Mouse (Mus musculus) lung, embryonic 14.5 days (tissue): ENCODE data around the gene Siae. TPM values are rescaled to one million over a fixed set of nuclear protein-coding genes. Genes with fewer than 3 reads are reported as not detected.

Experiments used
- ATAC-seq: fragments of 200-750 bp; cut with Nextera tagmentation; 2 replicates; pipeline ENCODE4 v1.8.0; 2017; ENCODE audit warnings: mild to moderate bottlenecking, moderate TSS enrichment, moderate library complexity; ENCODE audit not compliant: insufficient read depth
- DNase-seq: peaks from one replicate; pipeline ENCODE4 v3.0.0-alpha.2; 2015
- H3K27ac ChIP-seq: fragments of 300-500 bp; sonication (generic); 2 replicates; pipeline ENCODE4 v1.5.1; 2014; ENCODE audit warnings: low read depth, mild to moderate bottlenecking, moderate library complexity
- H3K27me3 ChIP-seq: fragments of 300-500 bp; sonication (generic); 2 replicates; pipeline ENCODE4 v1.6.1; 2014; ENCODE audit warnings: low read length, control low read depth; ENCODE audit not compliant: insufficient read depth
- H3K36me3 ChIP-seq: fragments of 300-500 bp; sonication (generic); 2 replicates; pipeline ENCODE4 v1.6.1; 2014; ENCODE audit warnings: control low read depth; ENCODE audit not compliant: insufficient read depth
- H3K4me1 ChIP-seq: fragments of 300-500 bp; sonication (generic); 2 replicates; pipeline ENCODE4 v1.6.1; 2014; ENCODE audit warnings: antibody characterized with exemption, control low read depth; ENCODE audit not compliant: insufficient read depth
- H3K4me2 ChIP-seq: fragments of 300-500 bp; sonication (generic); 2 replicates; pipeline ENCODE4 v1.6.1; 2014; ENCODE audit warnings: mild to moderate bottlenecking
- H3K4me3 ChIP-seq: fragments of 300-500 bp; sonication (generic); 2 replicates; pipeline ENCODE4 v1.5.1; 2014; ENCODE audit warnings: low read depth, low read length
- H3K9ac ChIP-seq: fragments of 300-500 bp; sonication (generic); 2 replicates; pipeline ENCODE4 v1.6.1; 2014
- H3K9me3 ChIP-seq: fragments of 300-500 bp; sonication (generic); 2 replicates; pipeline ENCODE4 v1.6.1; 2016; ENCODE audit warnings: low read depth, low read length, control low read depth
- CTCF ChIP-seq: IDR thresholded peaks from 2 replicates; pipeline ENCODE4 v1.5.1; 2016; ENCODE audit warnings: antibody characterized with exemption, low read depth
- WGBS: fragments of 180-500 bp; shearing (Covaris S2); extraction: QIAGEN DNeasy Blood & Tissue Kit; methylation state at CpG from one replicate; pipeline ENCODE4 v1.1.7; 2014; 5-methylcytosine and 5-hydroxymethylcytosine counted together
- polyA plus RNA-seq: library from polyadenylated mRNA; unstranded; fragments of >200 nt; fragmentation: Nextera tagmentation; extraction: Ambion mirVana; gene quantifications from 2 replicates; pipeline ENCODE4 v1.2.1, GENCODE M21; 2014

Gene Siae
- polyA plus RNA-seq, 1 experiment from 2014 or later = 12.2 TPM

DNA sequence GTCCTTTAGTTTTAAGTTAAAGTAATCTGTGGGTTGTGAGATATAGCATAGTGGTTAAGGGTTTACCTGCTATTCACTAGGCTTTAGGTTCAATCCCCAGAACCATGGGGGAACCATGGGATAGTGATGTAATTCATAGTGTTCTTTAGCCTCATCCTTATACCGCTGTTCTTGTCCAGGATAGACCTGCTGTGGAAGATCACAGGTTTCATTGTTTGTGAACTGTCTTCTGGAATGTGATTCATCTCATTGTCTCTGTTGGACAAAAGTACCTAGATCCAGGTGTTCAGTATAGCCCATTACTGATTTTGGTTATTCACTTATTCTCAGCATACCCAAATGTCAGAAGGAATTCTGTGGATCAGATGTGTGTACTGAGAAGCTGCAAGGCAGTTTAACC, 71.8 kb downstream of the Siae start:
- H3K4me2 ChIP-seq = no peak overlapping the region
- 96% methylated on average over 1 of the region's 1 CpGs for WGBS

GRCm38 (mm10) chr9:37628581-37628980, 73.1 kb downstream of the Siae start:
- Histone ChIP-seq H3K9ac (no peak overlapping the region), H3K36me3 (no peaks in the 10 kb centered on the region), H3K9me3 (no peaks in the 10 kb centered on the region), H3K27me3 (no peaks in the 10 kb centered on the region), H3K27ac (no peak overlapping the region), H3K4me2 (no peak overlapping the region), H3K4me3 (no peak overlapping the region), H3K4me1 (no peaks in the 10 kb centered on the region)
- ATAC-seq = no peak
- WGBS = 75% methylated on average over 4 of the region's 4 CpGs
- no peak for DNase-seq
- no peak for TF ChIP-seq CTCF

More for the DNA sequence above, 71.8 kb downstream of the Siae start:
- Histone ChIP-seq H3K4me3 (no peak overlapping the region), H3K4me1 (no peaks in the 10 kb centered on the region), H3K9me3 (no peaks in the 10 kb centered on the region), H3K27me3 (no peaks in the 10 kb centered on the region), H3K9ac (no peak overlapping the region), H3K27ac (no peak overlapping the region), H3K36me3 (no peaks in the 10 kb centered on the region)
- TF ChIP-seq CTCF = no peak
- ATAC-seq (no peak), DNase-seq (no peak)

GRCm38 (mm10) chr9:37629941-37630340, 74.4 kb downstream of the Siae start:
- H3K4me2 ChIP-seq = no peak overlapping the region
- no peaks in the 10 kb centered on the region for H3K36me3 ChIP-seq
- H3K9ac ChIP-seq = no peak overlapping the region
- no peaks in the 10 kb centered on the region for H3K4me1 ChIP-seq
- TF ChIP-seq CTCF = no peak
- H3K27me3 ChIP-seq = no peaks in the 10 kb centered on the region
- H3K9me3 ChIP-seq = no peaks in the 10 kb centered on the region
- 72% methylated on average over 2 of the region's 2 CpGs for WGBS
- no peak for DNase-seq
- no peak overlapping the region for H3K27ac ChIP-seq
- no peak for ATAC-seq
- no peak overlapping the region for H3K4me3 ChIP-seq

DNA sequence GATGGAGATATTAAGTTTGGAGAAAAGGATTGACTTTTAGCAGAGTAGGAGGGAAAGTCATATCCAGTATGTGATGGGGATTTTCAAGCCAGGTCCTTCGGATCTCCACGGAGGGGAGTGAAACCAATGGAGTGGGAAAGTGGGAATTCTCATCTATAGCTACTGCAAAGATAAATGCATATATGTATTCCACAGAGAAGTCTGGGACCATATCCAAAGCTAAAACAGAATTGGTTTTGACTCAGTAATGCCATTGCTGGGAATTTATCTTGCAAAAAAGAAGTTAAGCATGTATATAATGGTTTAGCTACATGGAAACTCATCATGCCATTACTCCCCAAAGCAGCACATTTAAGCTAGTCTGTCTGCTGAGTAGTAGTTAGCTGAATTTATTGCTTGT, 76.8 kb downstream of the Siae start:
- DNase-seq (no peak), ATAC-seq (no peak)
- H3K4me1 ChIP-seq = no peaks in the 10 kb centered on the region
- no peaks in the 10 kb centered on the region for H3K36me3 ChIP-seq
- no peak overlapping the region for H3K4me3 ChIP-seq
- H3K9ac ChIP-seq = no peak overlapping the region
- H3K4me2 ChIP-seq = no peak overlapping the region
- TF ChIP-seq CTCF = no peak
- H3K9me3 ChIP-seq = no peaks in the 10 kb centered on the region
- no peaks in the 10 kb centered on the region for H3K27me3 ChIP-seq
- 78% methylated on average over 2 of the region's 2 CpGs for WGBS
- no peak overlapping the region for H3K27ac ChIP-seq

- H3K4me2 ChIP-seq = no peak overlapping the region
- no peak overlapping the region for H3K27ac ChIP-seq
- no peaks in the 10 kb centered on the region for H3K36me3 ChIP-seq
- ATAC-seq (no peak), DNase-seq (no peak)
- H3K9me3 ChIP-seq = no peaks in the 10 kb centered on the region
- H3K4me3 ChIP-seq = no peak overlapping the region
- WGBS = 87% methylated on average over 3 of the region's 3 CpGs
- TF ChIP-seq CTCF = no peak
- no peaks in the 10 kb centered on the region for H3K4me1 ChIP-seq
- H3K9ac ChIP-seq = no peak overlapping the region
- no peaks in the 10 kb centered on the region for H3K27me3 ChIP-seq
These were observed 78.8 kb downstream of the Siae start for GRCm38 (mm10) chr9:37634269-37634668.

GRCm38 (mm10) chr9:37636335-37636734, 80.8 kb downstream of the Siae start:
- TF ChIP-seq CTCF = peak; percentile 80
- Histone ChIP-seq H3K9me3 (no peaks in the 10 kb centered on the region), H3K4me3 (no peak overlapping the region), H3K4me1 (no peaks in the 10 kb centered on the region), H3K27me3 (no peaks in the 10 kb centered on the region), H3K4me2 (no peak overlapping the region), H3K36me3 (no peaks in the 10 kb centered on the region), H3K9ac (no peak overlapping the region), H3K27ac (no peak overlapping the region)
- WGBS = 16% methylated on average over 7 of the region's 7 CpGs
- ATAC-seq (peak; percentile 38; the same call in 1 of the 2 replicates), DNase-seq (peak; percentile 78)

GRCm38 (mm10) chr9:37636800-37637542, 81.5 kb downstream of the Siae start:
- H3K4me1 ChIP-seq = no peaks in the 10 kb centered on the region

More at GRCm38 (mm10) chr9:37636800-37637542, 81.5 kb downstream of the Siae start:
- no peaks in the 10 kb centered on the region for H3K27me3 ChIP-seq
- no peak overlapping the region for H3K27ac ChIP-seq
- ATAC-seq (peak; percentile 58), DNase-seq (peak; percentile 83)
- no peak overlapping the region for H3K4me2 ChIP-seq
- H3K4me3 ChIP-seq = no peak overlapping the region
- 30% methylated on average over 6 of the region's 6 CpGs for WGBS
- no peaks in the 10 kb centered on the region for H3K36me3 ChIP-seq
- no peaks in the 10 kb centered on the region for H3K9me3 ChIP-seq
- no peak for TF ChIP-seq CTCF
- no peak overlapping the region for H3K9ac ChIP-seq
